Mouse (Mus musculus) neural tube, embryonic 13.5 days (tissue): ENCODE results near the gene Btbd9. TPM values are rescaled to one million over a fixed set of nuclear protein-coding genes. Genes with fewer than 3 reads are reported as not detected.

Experiments used
- ATAC-seq: fragments of 200-750 bp; cut with Nextera tagmentation; 2 replicates; pipeline ENCODE4 v1.8.0; 2017; ENCODE audit warnings: low read depth, mild to moderate bottlenecking, moderate TSS enrichment, moderate library complexity
- H3K27ac ChIP-seq: fragments of 300-500 bp; sonication (generic); replicated peaks from 2 replicates; pipeline ENCODE4 v1.5.1; 2015; ENCODE audit warnings: moderate library complexity, mild to moderate bottlenecking, inconsistent platforms
- H3K27me3 ChIP-seq: fragments of 300-500 bp; sonication (generic); 2 replicates; pipeline ENCODE4 v1.6.1; 2015; ENCODE audit warnings: mild to moderate bottlenecking, inconsistent platforms
- H3K36me3 ChIP-seq: fragments of 300-500 bp; sonication (generic); 2 replicates; pipeline ENCODE4 v1.6.1; 2015; ENCODE audit warnings: mild to moderate bottlenecking, inconsistent platforms
- H3K4me1 ChIP-seq: fragments of 300-500 bp; sonication (generic); replicated peaks from 2 replicates; pipeline ENCODE4 v1.6.1; 2015; ENCODE audit warnings: inconsistent platforms
- H3K4me2 ChIP-seq: fragments of 300-500 bp; sonication (generic); 2 replicates; pipeline ENCODE4 v1.6.1; 2015; ENCODE audit warnings: inconsistent platforms, mild to moderate bottlenecking, moderate library complexity
- H3K4me3 ChIP-seq: fragments of 300-500 bp; sonication (generic); 2 replicates; pipeline ENCODE4 v1.5.1; 2015; ENCODE audit warnings: mild to moderate bottlenecking, inconsistent platforms
- H3K9ac ChIP-seq: fragments of 300-500 bp; sonication (generic); 2 replicates; pipeline ENCODE4 v1.6.1; 2015; ENCODE audit warnings: moderate library complexity, mild to moderate bottlenecking, inconsistent platforms
- H3K9me3 ChIP-seq: fragments of 300-500 bp; sonication (generic); 2 replicates; pipeline ENCODE4 v1.6.1; 2016; ENCODE audit warnings: inconsistent platforms
- WGBS: fragments of 180-500 bp; shearing (Covaris S2); methylation state at CpG from one replicate; pipeline ENCODE4 v1.1.7; 2015; 5-methylcytosine and 5-hydroxymethylcytosine counted together
- polyA plus RNA-seq: library from polyadenylated mRNA; unstranded; fragments of >200 nt; fragmentation: Nextera tagmentation; extraction: Ambion mirVana; gene quantifications from 2 replicates; pipeline ENCODE4 v1.2.1, GENCODE M21; 2015

Gene Btbd9
- polyA plus RNA-seq, 1 experiment from 2014 or later: 122 TPM

GRCm38 (mm10) chr17:30570173-30570572 is 6.1 kb downstream of the Btbd9 start:
- no peaks in the 10 kb centered on the region for H3K36me3 ChIP-seq
- H3K9me3 ChIP-seq: no peaks in the 10 kb centered on the region
- no peak overlapping the region for H3K27ac ChIP-seq
- no peak overlapping the region for H3K4me2 ChIP-seq
- no peak for ATAC-seq
- 52% methylated on average over 8 of the region's 8 CpGs for WGBS
- no peak overlapping the region for H3K4me3 ChIP-seq
- H3K9ac ChIP-seq: no peak overlapping the region
- peaks cover 15% of the 10 kb centered on the region for H3K4me1 ChIP-seq
- no peaks in the 10 kb centered on the region for H3K27me3 ChIP-seq

GRCm38 (mm10) chr17:30568473-30568872 is 7.8 kb downstream of the Btbd9 start:
- Histone ChIP-seq H3K9me3 (no peaks in the 10 kb centered on the region), H3K4me3 (no peak overlapping the region), H3K4me1 (no peaks in the 10 kb centered on the region; the same call in 1 of the 2 replicates), H3K36me3 (no peaks in the 10 kb centered on the region), H3K27me3 (no peaks in the 10 kb centered on the region), H3K27ac (no peak overlapping the region), H3K4me2 (no peak overlapping the region), H3K9ac (no peak overlapping the region)
- ATAC-seq: no peak

GRCm38 (mm10) chr17:30564971-30565370 is 11.3 kb downstream of the Btbd9 start:
- 84% methylated on average over 7 of the region's 7 CpGs for WGBS
- H3K27me3 ChIP-seq: no peaks in the 10 kb centered on the region
- ATAC-seq: no peak

DNA sequence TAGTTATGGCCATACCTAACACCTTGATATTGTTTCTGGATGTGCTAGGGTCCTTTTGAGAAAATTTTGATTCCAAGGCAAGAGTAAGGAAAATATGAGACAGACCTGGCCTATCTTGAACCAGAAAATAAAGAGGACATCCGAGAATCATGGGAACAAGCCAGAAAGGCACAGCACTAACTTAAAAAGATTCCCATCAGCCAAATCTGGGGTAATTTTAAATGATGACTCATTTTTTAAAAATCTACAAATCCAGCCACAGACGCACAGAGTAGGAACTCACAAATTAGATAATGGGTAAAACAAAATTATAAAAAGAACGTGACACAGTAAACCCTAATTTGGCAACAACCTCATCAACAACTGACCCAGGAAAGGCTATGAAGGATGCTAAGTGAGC is 11.9 kb downstream of the Btbd9 start:
- Histone ChIP-seq H3K4me1 (no peaks in the 10 kb centered on the region), H3K4me2 (no peak overlapping the region), H3K9ac (no peak overlapping the region), H3K27me3 (no peaks in the 10 kb centered on the region), H3K4me3 (no peak overlapping the region), H3K9me3 (no peaks in the 10 kb centered on the region), H3K27ac (no peak overlapping the region), H3K36me3 (no peaks in the 10 kb centered on the region)
- no peak for ATAC-seq
- WGBS: 95% methylated on average over 3 of the region's 3 CpGs

More at GRCm38 (mm10) chr17:30564971-30565370, 11.3 kb downstream of the Btbd9 start:
- no peaks in the 10 kb centered on the region for H3K4me1 ChIP-seq
- H3K27ac ChIP-seq: no peak overlapping the region
- H3K36me3 ChIP-seq: no peaks in the 10 kb centered on the region
- no peaks in the 10 kb centered on the region for H3K9me3 ChIP-seq
- no peak overlapping the region for H3K4me2 ChIP-seq
- H3K4me3 ChIP-seq: no peak overlapping the region
- H3K9ac ChIP-seq: no peak overlapping the region

- Histone ChIP-seq H3K4me1 (no peaks in the 10 kb centered on the region), H3K27me3 (no peaks in the 10 kb centered on the region), H3K4me3 (no peak overlapping the region), H3K9me3 (no peaks in the 10 kb centered on the region), H3K27ac (no peak overlapping the region), H3K4me2 (no peak overlapping the region), H3K36me3 (no peaks in the 10 kb centered on the region), H3K9ac (no peak overlapping the region)
- WGBS: 80% methylated on average over 6 of the region's 6 CpGs
- no peak for ATAC-seq
These were observed 12.7 kb downstream of the Btbd9 start for GRCm38 (mm10) chr17:30563484-30564075.

DNA sequence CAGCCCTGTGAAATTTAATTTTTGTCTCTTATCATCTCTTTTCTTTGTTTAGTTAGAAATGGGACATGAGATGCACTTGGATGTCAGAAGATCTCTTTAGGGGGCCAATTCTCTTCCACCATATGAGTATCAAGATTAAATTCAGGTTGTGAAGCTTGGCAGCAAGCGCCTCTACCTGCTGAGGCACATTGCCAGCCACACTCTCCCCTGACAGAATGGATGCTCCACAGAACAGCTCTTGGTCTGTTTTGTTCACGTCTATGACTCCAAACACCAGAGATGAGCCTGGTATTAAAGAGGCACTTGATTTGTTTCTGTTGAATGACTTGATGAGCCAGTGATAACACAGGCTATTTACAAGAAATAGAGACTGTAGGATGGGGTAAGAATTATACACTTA is 13.5 kb downstream of the Btbd9 start:
- no peaks in the 10 kb centered on the region for H3K9me3 ChIP-seq
- no peak overlapping the region for H3K27ac ChIP-seq
- no peaks in the 10 kb centered on the region for H3K36me3 ChIP-seq
- WGBS: 88% methylated on average over 2 of the region's 2 CpGs
- no peaks in the 10 kb centered on the region for H3K27me3 ChIP-seq
- no peaks in the 10 kb centered on the region for H3K4me1 ChIP-seq
- ATAC-seq: no peak
- no peak overlapping the region for H3K9ac ChIP-seq
- no peak overlapping the region for H3K4me2 ChIP-seq
- H3K4me3 ChIP-seq: no peak overlapping the region

- WGBS: 51% methylated on average over 3 of the region's 3 CpGs
- no peak overlapping the region for H3K4me2 ChIP-seq
- ATAC-seq: no peak
- H3K36me3 ChIP-seq: no peaks in the 10 kb centered on the region
- H3K27ac ChIP-seq: no peak overlapping the region
- H3K4me3 ChIP-seq: no peak overlapping the region
- no peak overlapping the region for H3K9ac ChIP-seq
- H3K4me1 ChIP-seq: no peaks in the 10 kb centered on the region
- H3K9me3 ChIP-seq: no peaks in the 10 kb centered on the region
- H3K27me3 ChIP-seq: no peaks in the 10 kb centered on the region
These were observed 16.8 kb downstream of the Btbd9 start for GRCm38 (mm10) chr17:30559536-30559935.

DNA sequence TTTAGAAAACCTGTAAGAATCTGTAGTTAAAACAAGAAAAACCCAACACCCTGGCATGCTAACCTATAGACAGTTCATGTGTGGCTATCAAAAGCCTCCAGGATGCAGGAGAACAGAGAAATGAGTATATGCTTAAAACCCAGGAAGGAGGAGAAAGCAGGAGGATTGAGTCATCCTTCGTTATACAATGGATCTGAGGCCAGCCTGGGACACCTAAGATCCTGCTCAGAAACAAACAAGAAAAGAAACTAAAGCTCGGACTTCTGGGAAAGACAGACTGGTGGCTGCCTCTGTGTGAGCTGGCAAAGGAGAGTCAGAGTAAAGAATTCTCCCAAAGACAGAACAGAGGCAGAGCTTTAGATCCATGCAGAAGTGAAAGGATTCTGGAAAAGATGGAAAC is 17.7 kb downstream of the Btbd9 start:
- WGBS: 82% methylated on average over 2 of the region's 2 CpGs

DNA sequence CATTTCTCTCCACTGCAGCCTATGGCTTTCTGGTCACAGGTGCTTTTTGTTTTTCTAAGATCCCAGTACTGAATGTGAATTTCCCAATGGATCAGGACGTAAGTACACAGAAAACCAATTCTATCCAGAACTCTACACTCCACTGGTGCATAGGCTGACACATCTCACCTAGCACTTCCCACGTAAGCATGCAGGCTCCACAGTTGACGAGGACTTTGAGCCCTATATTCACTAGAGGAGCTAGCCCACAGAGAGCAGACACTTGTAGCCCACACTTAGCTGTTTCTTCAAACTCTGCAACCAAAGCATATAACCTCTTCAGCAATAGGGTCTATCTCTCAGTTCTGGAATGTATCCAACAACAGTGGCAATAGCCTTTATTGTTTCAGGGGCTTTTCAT is 19.8 kb downstream of the Btbd9 start:
- Histone ChIP-seq H3K9ac (no peak overlapping the region), H3K9me3 (no peaks in the 10 kb centered on the region), H3K27ac (no peak overlapping the region), H3K27me3 (no peaks in the 10 kb centered on the region), H3K4me2 (no peak overlapping the region), H3K36me3 (no peaks in the 10 kb centered on the region), H3K4me1 (0 out of 2 replicates have a peak, but pooled peaks cover 7% of the 10 kb centered on the region), H3K4me3 (no peak overlapping the region)
- no peak for ATAC-seq
- WGBS: 93% methylated on average over 3 of the region's 3 CpGs

More for the DNA sequence above, 17.7 kb downstream of the Btbd9 start:
- H3K36me3 ChIP-seq: no peaks in the 10 kb centered on the region
- H3K4me1 ChIP-seq: no peaks in the 10 kb centered on the region
- H3K27ac ChIP-seq: no peak overlapping the region
- H3K4me3 ChIP-seq: no peak overlapping the region
- H3K4me2 ChIP-seq: no peak overlapping the region
- ATAC-seq: no peak
- no peak overlapping the region for H3K9ac ChIP-seq
- no peaks in the 10 kb centered on the region for H3K9me3 ChIP-seq
- no peaks in the 10 kb centered on the region for H3K27me3 ChIP-seq

- no peaks in the 10 kb centered on the region for H3K27me3 ChIP-seq
- WGBS: 83% methylated on average over 4 of the region's 4 CpGs
- H3K4me3 ChIP-seq: no peak overlapping the region
- no peaks in the 10 kb centered on the region for H3K36me3 ChIP-seq
- no peaks in the 10 kb centered on the region for H3K9me3 ChIP-seq
- peaks cover 16% of the 10 kb centered on the region for H3K4me1 ChIP-seq
- H3K27ac ChIP-seq: no peak overlapping the region
- H3K4me2 ChIP-seq: no peak overlapping the region
- no peak overlapping the region for H3K9ac ChIP-seq
- no peak for ATAC-seq
These were observed 23.0 kb downstream of the Btbd9 start for GRCm38 (mm10) chr17:30553027-30553937.

DNA sequence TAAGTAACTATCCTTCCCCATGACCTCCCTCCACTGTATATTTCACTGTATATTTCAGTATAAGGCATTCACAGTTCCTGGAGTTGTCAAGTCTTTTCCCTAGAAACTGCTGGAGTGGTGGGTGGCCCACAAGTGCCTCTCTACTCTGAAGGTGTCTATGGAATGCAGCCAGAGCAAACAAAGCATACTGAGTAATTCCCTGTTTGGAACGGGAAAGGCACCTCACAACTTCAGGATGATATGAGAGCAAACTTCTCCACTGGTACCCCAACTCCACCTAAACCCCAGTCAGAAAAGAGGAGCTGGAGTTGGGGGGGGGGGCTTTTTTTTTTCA is 25.5 kb downstream of the Btbd9 start:
- H3K27me3 ChIP-seq: no peaks in the 10 kb centered on the region
- WGBS: 43% methylated on average over 1 of the region's 1 CpGs
- peaks cover 28% of the 10 kb centered on the region for H3K4me1 ChIP-seq
- no peak overlapping the region for H3K4me3 ChIP-seq
- H3K4me2 ChIP-seq: no peak overlapping the region
- no peaks in the 10 kb centered on the region for H3K9me3 ChIP-seq
- no peaks in the 10 kb centered on the region for H3K36me3 ChIP-seq
- H3K9ac ChIP-seq: no peak overlapping the region
- ATAC-seq: no peak
- H3K27ac ChIP-seq: no peak overlapping the region

DNA sequence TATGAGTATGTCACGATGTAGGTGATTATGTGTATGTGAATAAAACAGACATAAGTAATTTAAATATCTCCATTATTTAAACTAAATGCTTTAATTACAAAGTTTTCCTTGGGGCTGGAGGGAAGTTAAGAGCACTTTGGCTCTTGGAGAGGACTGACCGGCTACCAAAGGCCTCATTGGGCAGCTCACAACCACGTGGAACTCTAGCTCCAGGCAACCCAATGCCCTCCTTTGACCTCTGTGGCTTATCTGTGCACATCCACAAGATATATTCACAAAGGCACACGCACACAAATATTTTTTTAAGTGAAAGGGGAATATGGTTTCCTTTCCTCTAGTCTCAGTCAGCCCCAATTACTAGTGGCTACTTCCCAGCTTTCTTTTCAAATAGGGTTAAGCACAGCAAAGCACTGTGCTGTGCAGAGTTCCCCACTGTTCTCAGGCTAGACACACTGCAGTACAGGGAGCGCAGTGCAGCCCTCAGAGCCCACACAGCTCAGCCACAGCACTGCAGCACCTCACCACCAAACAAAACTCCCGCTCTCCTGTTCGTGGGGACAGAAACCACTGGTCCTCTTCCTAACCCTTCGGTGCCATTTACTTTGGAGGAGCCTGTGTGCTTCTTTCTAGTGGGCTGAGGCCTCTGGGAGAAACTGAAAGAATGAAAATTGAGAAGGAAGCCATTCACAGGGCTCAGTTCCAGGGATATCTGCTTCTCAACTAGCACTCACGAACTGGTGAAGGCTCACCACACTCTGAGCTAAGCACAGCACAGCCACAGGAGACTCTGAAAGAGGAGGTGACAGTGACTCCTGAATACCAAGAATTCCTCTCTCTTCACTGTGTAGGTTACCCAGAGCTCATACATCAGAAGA is 26.2 kb downstream of the Btbd9 start:
- WGBS: 55% methylated on average over 9 of the region's 9 CpGs
- Histone ChIP-seq H3K4me1 (peaks cover 28% of the 10 kb centered on the region), H3K36me3 (no peaks in the 10 kb centered on the region), H3K9me3 (no peaks in the 10 kb centered on the region), H3K4me2 (no peak overlapping the region), H3K4me3 (no peak overlapping the region), H3K9ac (no peak overlapping the region), H3K27me3 (no peaks in the 10 kb centered on the region), H3K27ac (no peak overlapping the region)
- ATAC-seq: no peak
